Mouse (Mus musculus) small intestine, adult 2 months (tissue): ENCODE data around the gene Itgb1. TPM values are rescaled to one million over a fixed set of nuclear protein-coding genes. Genes with fewer than 3 reads are reported as not detected.

Source experiments
- H3K27ac ChIP-seq: fragments of 200-500 bp; 2 replicates; pipeline ENCODE4 v1.5.1; 2012; ENCODE audit warnings: low read depth, low read length, control low read depth, inconsistent platforms; ENCODE audit not compliant: insufficient read depth
- H3K27me3 ChIP-seq: fragments of 200-500 bp; 2 replicates; pipeline ENCODE4 v1.6.1; 2012; ENCODE audit warnings: mild to moderate bottlenecking, moderate library complexity, low read length, inconsistent platforms; ENCODE audit not compliant: control insufficient read depth, insufficient read depth
- H3K36me3 ChIP-seq: fragments of 200-500 bp; 2 replicates; pipeline ENCODE4 v1.6.1; 2012; ENCODE audit warnings: mild to moderate bottlenecking, low read length, control low read depth, inconsistent platforms; ENCODE audit not compliant: control insufficient read depth, insufficient read depth
- H3K4me1 ChIP-seq: fragments of 200-500 bp; 2 replicates; pipeline ENCODE4 v1.6.1; 2012; ENCODE audit warnings: low read length, inconsistent platforms, mixed read lengths; ENCODE audit not compliant: control insufficient read depth, insufficient read depth, insufficient read length
- H3K4me3 ChIP-seq: fragments of 200-500 bp; 2 replicates; pipeline ENCODE4 v1.5.1; 2012; ENCODE audit warnings: low read depth, mild to moderate bottlenecking, control low read depth, inconsistent platforms, low read length, moderate library complexity
- CTCF ChIP-seq: fragments of 200-500 bp; IDR thresholded peaks from 2 replicates; pipeline ENCODE4 v1.5.1; 2012; ENCODE audit warnings: low read depth, mild to moderate bottlenecking, control low read depth, inconsistent platforms, low read length, moderate library complexity, mixed read lengths; ENCODE audit not compliant: insufficient replicate concordance, insufficient read length; ENCODE audit errors: extremely low read depth
- POLR2A ChIP-seq: fragments of 200-500 bp; IDR thresholded peaks from 2 replicates; pipeline ENCODE4 v1.6.1; 2012; ENCODE audit warnings: low read depth, mild to moderate bottlenecking, control low read depth, inconsistent platforms, low read length, moderate library complexity
- WGBS: fragments of 180-500 bp; shearing (Covaris S2); methylation state at CpG from one replicate; pipeline ENCODE4 v1.1.7; 2018; 5-methylcytosine and 5-hydroxymethylcytosine counted together
- polyA plus RNA-seq: library from polyadenylated mRNA; depleted of rRNA; stranded (reverse); fragments of >200 nt; gene quantifications from 2 replicates; pipeline ENCODE4 v1.2.3, GENCODE M21; 2012

Gene Itgb1
- polyA plus RNA-seq, 1 experiment = 17.8 TPM

DNA sequence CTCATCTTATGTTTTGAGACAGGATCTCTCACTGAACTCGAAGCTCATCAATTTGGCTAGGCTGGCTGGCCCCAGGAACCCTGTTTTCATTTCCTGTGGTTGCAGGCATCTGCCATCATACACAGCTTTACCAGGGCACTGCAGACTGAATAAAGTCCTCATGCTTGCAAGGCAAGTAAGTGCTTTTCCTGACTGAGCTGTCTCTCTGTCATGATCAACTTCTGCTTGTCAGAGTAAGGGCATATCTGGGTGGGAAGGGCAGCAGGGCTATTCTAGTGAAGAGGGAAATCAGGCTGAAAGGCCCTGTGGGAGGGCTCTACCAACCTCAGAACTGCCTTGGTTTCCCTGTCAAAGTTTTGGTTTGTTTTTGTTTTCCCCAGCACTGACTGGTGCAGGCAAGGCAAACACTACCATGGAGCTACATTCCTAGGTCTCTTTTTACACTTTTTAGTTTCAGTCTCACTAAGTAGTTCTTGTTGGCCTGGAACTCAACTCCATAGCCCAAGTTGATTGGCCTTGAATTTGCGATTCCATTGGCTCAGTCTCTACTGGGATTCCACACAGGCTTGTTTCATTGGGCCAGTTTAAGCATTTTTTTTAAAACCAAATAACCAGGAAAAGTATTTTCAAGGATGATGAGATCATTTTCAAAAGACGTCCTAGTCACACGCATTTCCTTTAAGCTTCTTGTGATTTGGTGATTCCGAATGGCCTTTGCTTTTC lies 31.7 kb upstream of the Itgb1 start:
- H3K27ac ChIP-seq = peak overlapping the region; percentile 92
- no peaks in the 10 kb centered on the region for H3K36me3 ChIP-seq
- no peak for TF ChIP-seq CTCF
- no peak overlapping the region for H3K4me3 ChIP-seq
- WGBS = 52% methylated on average over 5 of the region's 5 CpGs
- H3K4me1 ChIP-seq = no peaks in the 10 kb centered on the region
- no peaks in the 10 kb centered on the region for H3K27me3 ChIP-seq

DNA sequence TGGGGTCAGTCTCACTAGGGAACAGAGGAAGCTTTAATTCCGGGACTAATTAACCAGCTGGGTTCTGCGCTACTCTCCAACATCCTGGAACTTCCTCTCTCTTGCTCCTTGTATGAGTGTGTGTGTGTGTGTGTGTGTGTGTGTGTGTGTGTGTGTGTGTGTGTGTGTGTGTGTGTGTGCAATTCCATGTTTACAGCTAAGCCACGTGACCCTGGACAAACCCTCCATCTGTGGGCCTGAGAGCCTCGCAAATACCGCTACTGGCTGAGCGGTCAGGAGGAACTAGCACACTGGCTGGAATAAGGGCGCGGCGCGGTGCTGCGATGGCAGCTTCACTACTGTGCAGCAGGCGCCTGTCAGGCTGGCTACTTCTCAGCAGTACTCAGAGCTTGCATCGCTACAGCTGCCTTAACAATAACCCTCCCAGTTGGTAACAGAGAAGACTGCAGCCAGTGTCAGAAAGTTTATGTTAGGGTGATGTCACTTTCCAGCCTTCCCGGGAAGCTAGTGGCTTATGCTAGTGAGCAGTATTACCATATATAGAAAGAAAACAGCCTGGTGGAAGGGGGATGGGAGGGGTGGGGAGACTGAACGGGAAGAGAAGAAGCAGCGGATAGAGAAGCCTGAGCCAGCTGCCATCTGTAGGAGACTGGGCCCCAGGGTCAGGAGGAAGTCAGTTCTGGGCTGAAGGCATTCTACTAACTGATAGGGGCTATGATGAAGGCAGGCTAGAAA lies 30.9 kb upstream of the Itgb1 start:
- 5% methylated on average over 16 of the region's 16 CpGs for WGBS
- Histone ChIP-seq H3K4me3 (peak overlapping the region; percentile 28), H3K36me3 (no peaks in the 10 kb centered on the region), H3K27me3 (no peaks in the 10 kb centered on the region), H3K27ac (peak overlapping the region; percentile 92), H3K4me1 (no peaks in the 10 kb centered on the region)
- TF ChIP-seq CTCF = no peak
- peak; percentile 25; the same call in 1 of the 2 replicates for TF ChIP-seq POLR2A

GRCm38 (mm10) chr8:128662144-128662543 lies 23.3 kb upstream of the Itgb1 start:
- H3K27ac ChIP-seq = no peak overlapping the region
- no peak for TF ChIP-seq CTCF
- no peak for TF ChIP-seq POLR2A
- H3K4me1 ChIP-seq = no peaks in the 10 kb centered on the region
- no peak overlapping the region for H3K4me3 ChIP-seq
- 69% methylated on average over 3 of the region's 3 CpGs for WGBS
- H3K27me3 ChIP-seq = no peaks in the 10 kb centered on the region
- no peaks in the 10 kb centered on the region for H3K36me3 ChIP-seq

DNA sequence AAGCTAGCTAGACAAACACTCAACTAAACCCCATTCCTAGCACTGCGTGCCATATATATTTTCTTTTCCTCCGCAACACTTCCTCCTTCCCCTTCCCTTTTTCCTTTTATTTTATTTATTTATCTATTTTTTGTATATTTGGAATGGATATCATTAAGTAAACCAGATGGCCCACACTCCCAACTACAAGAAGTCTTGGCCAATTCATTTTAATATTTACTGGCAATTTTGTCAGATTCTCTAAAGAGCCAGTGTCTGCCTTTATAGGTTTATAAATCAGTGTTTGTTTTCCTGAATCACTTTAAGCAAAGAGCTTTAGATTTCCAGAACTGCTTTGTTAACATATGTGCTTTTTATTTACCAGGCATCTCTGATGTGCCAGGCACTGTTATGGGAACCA lies 22.8 kb upstream of the Itgb1 start:
- H3K27me3 ChIP-seq = no peaks in the 10 kb centered on the region
- TF ChIP-seq CTCF = no peak
- no peak for TF ChIP-seq POLR2A
- no peak overlapping the region for H3K4me3 ChIP-seq
- 85% methylated on average over 2 of the region's 2 CpGs for WGBS
- no peak overlapping the region for H3K27ac ChIP-seq
- no peaks in the 10 kb centered on the region for H3K4me1 ChIP-seq
- H3K36me3 ChIP-seq = no peaks in the 10 kb centered on the region

- TF ChIP-seq POLR2A = no peak
- TF ChIP-seq CTCF = no peak
- no peaks in the 10 kb centered on the region for H3K36me3 ChIP-seq
- 67% methylated on average over 2 of the region's 2 CpGs for WGBS
- no peaks in the 10 kb centered on the region for H3K27me3 ChIP-seq
- no peak overlapping the region for H3K4me3 ChIP-seq
- no peak overlapping the region for H3K27ac ChIP-seq
- no peaks in the 10 kb centered on the region for H3K4me1 ChIP-seq
Observed at GRCm38 (mm10) chr8:128663106-128663505, 22.3 kb upstream of the Itgb1 start.

GRCm38 (mm10) chr8:128666576-128667263 lies 18.7 kb upstream of the Itgb1 start:
- no peaks in the 10 kb centered on the region for H3K36me3 ChIP-seq
- no peak overlapping the region for H3K4me3 ChIP-seq
- H3K27me3 ChIP-seq = no peaks in the 10 kb centered on the region
- H3K27ac ChIP-seq = no peak overlapping the region
- TF ChIP-seq POLR2A = no peak
- no peak for TF ChIP-seq CTCF
- 85% methylated on average over 4 of the region's 4 CpGs for WGBS
- no peaks in the 10 kb centered on the region for H3K4me1 ChIP-seq

GRCm38 (mm10) chr8:128671813-128672212 lies 13.6 kb upstream of the Itgb1 start:
- Histone ChIP-seq H3K27me3 (no peaks in the 10 kb centered on the region), H3K27ac (no peak overlapping the region), H3K4me1 (no peaks in the 10 kb centered on the region), H3K36me3 (no peaks in the 10 kb centered on the region), H3K4me3 (no peak overlapping the region)
- 95% methylated on average over 1 of the region's 1 CpGs for WGBS
- TF ChIP-seq POLR2A = no peak
- TF ChIP-seq CTCF = no peak
